Mouse (Mus musculus) bone marrow macrophage, adult 2 months (primary cell): ENCODE data around the gene Nmi. TPM values are rescaled to one million over a fixed set of nuclear protein-coding genes. Genes with fewer than 3 reads are reported as not detected.

Experiments used
- H3K27ac ChIP-seq: 2 replicates; pipeline ENCODE4 v1.5.1; 2012; ENCODE audit warnings: low read depth, low read length; ENCODE audit not compliant: insufficient read depth
- H3K4me1 ChIP-seq: 2 replicates; pipeline ENCODE4 v1.6.1; 2012; ENCODE audit warnings: low read length; ENCODE audit not compliant: control insufficient read depth, insufficient read depth
- H3K4me3 ChIP-seq: 2 replicates; pipeline ENCODE4 v1.5.1; 2012; ENCODE audit warnings: mild to moderate bottlenecking, low read length, moderate library complexity; ENCODE audit not compliant: insufficient read depth
- CTCF ChIP-seq: IDR thresholded peaks from 2 replicates; pipeline ENCODE4 v1.5.1; 2012; ENCODE audit warnings: low read depth, mild to moderate bottlenecking, low read length, moderate library complexity
- POLR2A ChIP-seq: IDR thresholded peaks from 2 replicates; pipeline ENCODE4 v1.6.1; 2012; ENCODE audit warnings: mild to moderate bottlenecking, low read depth, low read length, borderline replicate concordance
- polyA plus RNA-seq: library from polyadenylated mRNA; stranded (reverse); fragments of >200 nt; gene quantifications from 2 replicates; pipeline ENCODE4 v1.2.4, GENCODE M21; 2012; ENCODE audit not compliant: missing spikeins, insufficient read depth, insufficient read length

Gene Nmi
- polyA plus RNA-seq, 1 experiment, result 33.7 TPM

- Histone ChIP-seq H3K4me1 (no peaks in the 10 kb centered on the region), H3K27ac (no peak overlapping the region), H3K4me3 (no peak overlapping the region)
- TF ChIP-seq POLR2A (no peak), CTCF (no peak)
These were observed 25.0 kb downstream of the Nmi start for GRCm38 (mm10) chr2:51948105-51948830.

GRCm38 (mm10) chr2:51945812-51946211 lies 27.5 kb downstream of the Nmi start:
- no peak for TF ChIP-seq CTCF
- TF ChIP-seq POLR2A, result no peak
- Histone ChIP-seq H3K27ac (no peak overlapping the region), H3K4me1 (no peaks in the 10 kb centered on the region)

GRCm38 (mm10) chr2:51941832-51942231 lies 31.5 kb downstream of the Nmi start:
- H3K27ac ChIP-seq, result no peak overlapping the region
- H3K4me1 ChIP-seq, result no peaks in the 10 kb centered on the region
- no peak for TF ChIP-seq POLR2A
- no peak for TF ChIP-seq CTCF
- no peak overlapping the region for H3K4me3 ChIP-seq

More at GRCm38 (mm10) chr2:51945812-51946211, 27.5 kb downstream of the Nmi start:
- H3K4me3 ChIP-seq, result no peak overlapping the region

GRCm38 (mm10) chr2:51938750-51939149 lies 34.5 kb downstream of the Nmi start:
- H3K4me3 ChIP-seq, result no peak overlapping the region
- no peak overlapping the region for H3K27ac ChIP-seq
- TF ChIP-seq POLR2A, result no peak
- TF ChIP-seq CTCF, result no peak
- H3K4me1 ChIP-seq, result peaks cover 3% of the 10 kb centered on the region

- TF ChIP-seq CTCF (no peak), POLR2A (no peak)
- Histone ChIP-seq H3K4me1 (peaks cover 11% of the 10 kb centered on the region), H3K4me3 (no peak overlapping the region), H3K27ac (no peak overlapping the region)
These were observed 36.3 kb downstream of the Nmi start for GRCm38 (mm10) chr2:51937004-51937403.

GRCm38 (mm10) chr2:51936585-51936984 lies 36.7 kb downstream of the Nmi start:
- TF ChIP-seq POLR2A (no peak), CTCF (no peak)
- H3K27ac ChIP-seq, result no peak overlapping the region
- H3K4me3 ChIP-seq, result no peak overlapping the region
- peaks cover 11% of the 10 kb centered on the region for H3K4me1 ChIP-seq

GRCm38 (mm10) chr2:51935921-51936320 lies 37.4 kb downstream of the Nmi start:
- no peak for TF ChIP-seq POLR2A
- no peak for TF ChIP-seq CTCF
- Histone ChIP-seq H3K27ac (no peak overlapping the region), H3K4me1 (peaks cover 11% of the 10 kb centered on the region), H3K4me3 (no peak overlapping the region)

GRCm38 (mm10) chr2:51934574-51935334 lies 38.5 kb downstream of the Nmi start, which contains the start of gene Rbm43:
Rbm43 (minus strand) TSS chr2:51935163.
- peaks cover 11% of the 10 kb centered on the region for H3K4me1 ChIP-seq
- peak within 1 kb of the TSS; percentile 43 for H3K27ac ChIP-seq
- H3K4me3 ChIP-seq, result peak within 1 kb of the TSS; percentile 77
- TF ChIP-seq POLR2A (no peak), CTCF (0 out of 2 replicates have a peak, but pooled peaks have one; percentile 8)

- Histone ChIP-seq H3K27ac (peak overlapping the region; percentile 41), H3K4me1 (peaks cover 11% of the 10 kb centered on the region), H3K4me3 (peak overlapping the region; percentile 77)
- TF ChIP-seq POLR2A, result no peak
- no peak for TF ChIP-seq CTCF
These were observed 39.8 kb downstream of the Nmi start for GRCm38 (mm10) chr2:51933341-51934134.
